Mouse (Mus musculus): ENCODE data around the gene Pald1. TPM values are rescaled to one million over a fixed set of nuclear protein-coding genes. Genes with fewer than 3 reads are reported as not detected.

Gene Pald1
- polyA plus RNA-seq, 1 experiment from 2014 or later: 19.5 TPM

DNA sequence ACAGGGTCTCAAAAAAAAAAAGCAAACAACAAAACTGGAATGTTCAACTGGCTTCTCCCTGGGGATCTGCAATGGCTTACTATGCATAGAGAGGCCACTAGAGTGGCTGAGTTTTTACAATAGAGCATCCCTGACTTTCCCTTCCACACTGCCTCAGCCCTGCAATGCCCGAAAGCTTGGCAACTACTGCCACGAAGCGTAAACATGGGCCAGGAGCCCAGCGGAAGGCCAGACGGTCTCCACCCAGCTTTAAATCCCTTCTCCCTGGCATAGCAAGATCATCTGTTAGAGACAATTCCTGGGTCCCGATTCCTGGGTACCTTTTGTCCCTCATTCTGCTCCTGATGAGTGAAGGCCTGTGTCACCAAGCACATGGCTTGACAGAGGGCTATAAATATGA lies 79.3 kb downstream of the Pald1 start:
- Histone ChIP-seq H3K36me3 (ENCODE audit: control insufficient read depth, insufficient read depth, low read length) (no peaks in the 10 kb centered on the region), H3K4me1 (ENCODE audit: control insufficient read depth in 2 of 2, insufficient read depth in 2 of 2, low read length in 2 of 2) (no peaks in the 10 kb centered on the region), H3K4me3 (ENCODE audit: control insufficient read depth in 1 of 2, insufficient read depth in 1 of 2, low read depth in 1 of 2, low read length in 2 of 2) (no peak overlapping the region), H3K4me2 (ENCODE audit: low read length) (no peak overlapping the region), H3K9ac (ENCODE audit: low read length) (no peak overlapping the region), H3K27me3 (ENCODE audit: control insufficient read depth, insufficient read depth, low read length) (no peaks in the 10 kb centered on the region), H3K27ac (replicated peaks in 1 of 2; ENCODE audit: control insufficient read depth in 1 of 2, insufficient read depth in 1 of 2, low read depth in 2 of 2, low read length in 2 of 2) (no peak overlapping the region), H3K9me3 (ENCODE audit: control insufficient read depth, low read length) (no peaks in the 10 kb centered on the region)
- 85% methylated on average over 6 of the region's 6 CpGs for WGBS
- ATAC-seq (ENCODE audit: insufficient number of reproducible peaks, insufficient read depth, low FRiP score, low read depth): no peak

DNA sequence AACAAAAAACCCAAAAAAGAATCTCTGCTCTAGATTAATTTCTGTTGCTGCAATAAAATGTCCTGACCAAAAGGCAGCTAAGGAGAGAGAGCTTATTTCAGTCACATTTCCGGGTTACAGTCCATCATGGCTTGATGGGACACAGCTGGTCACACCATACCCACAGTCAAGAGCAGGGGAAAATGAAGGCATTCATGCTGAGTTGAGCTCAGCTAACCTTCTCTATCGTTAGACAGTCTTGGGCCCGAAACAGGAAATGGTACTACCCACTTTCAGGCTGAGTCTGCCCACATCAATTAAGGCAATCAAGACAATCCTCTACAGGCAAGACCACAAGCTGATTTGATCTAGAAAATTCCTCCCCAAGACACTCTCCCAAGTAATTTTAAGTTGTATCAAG lies 82.3 kb downstream of the Pald1 start:
- H3K4me3 ChIP-seq (ENCODE audit: control insufficient read depth in 1 of 2, insufficient read depth in 1 of 2, low read depth in 1 of 2, low read length in 2 of 2): no peak overlapping the region
- ATAC-seq (ENCODE audit: insufficient number of reproducible peaks, insufficient read depth, low FRiP score, low read depth): no peak
- H3K36me3 ChIP-seq (ENCODE audit: control insufficient read depth, insufficient read depth, low read length): no peaks in the 10 kb centered on the region
- no peak overlapping the region for H3K27ac ChIP-seq (replicated peaks in 1 of 2; ENCODE audit: control insufficient read depth in 1 of 2, insufficient read depth in 1 of 2, low read depth in 2 of 2, low read length in 2 of 2)
- H3K9ac ChIP-seq (ENCODE audit: low read length): no peak overlapping the region
- no peaks in the 10 kb centered on the region for H3K27me3 ChIP-seq (ENCODE audit: control insufficient read depth, insufficient read depth, low read length)
- H3K4me2 ChIP-seq (ENCODE audit: low read length): no peak overlapping the region
- H3K4me1 ChIP-seq (ENCODE audit: control insufficient read depth in 2 of 2, insufficient read depth in 2 of 2, low read length in 2 of 2): peaks cover 0 to 4% of the 10 kb centered on the region in 2 experiments; a peak in 1 of 4 replicates
- no peaks in the 10 kb centered on the region for H3K9me3 ChIP-seq (ENCODE audit: control insufficient read depth, low read length)
- 59% methylated on average over 3 of the region's 3 CpGs for WGBS

DNA sequence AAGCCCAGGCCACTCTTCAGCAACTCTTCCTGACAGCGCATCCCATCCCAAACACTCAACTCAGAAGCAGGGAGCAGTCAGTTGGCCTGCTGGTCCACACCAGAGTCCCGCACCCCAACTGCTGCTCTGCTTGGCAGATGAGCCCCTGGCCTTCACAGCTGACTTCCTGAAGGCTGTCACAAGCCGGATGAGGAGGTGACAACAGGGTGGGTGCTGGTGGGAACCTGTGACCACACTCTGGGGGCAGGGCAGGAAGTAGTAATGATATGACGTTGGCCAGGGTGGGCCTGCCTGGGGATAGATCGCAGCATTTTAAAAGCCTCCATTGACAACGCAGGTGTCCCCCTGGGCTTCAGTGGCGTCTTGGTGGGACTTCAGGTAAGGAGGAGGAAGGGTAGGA lies 85.9 kb downstream of the Pald1 start, which contains the start of gene Prf1:
Gene Prf1, plus strand, starts transcription at position 357 of the 400 bp plus-strand sequence.
- peaks cover 0 to 4% of the 10 kb centered on the region in 2 experiments; a peak in 1 of 4 replicates for H3K4me1 ChIP-seq (ENCODE audit: control insufficient read depth in 2 of 2, insufficient read depth in 2 of 2, low read length in 2 of 2)
- no peak within 1 kb of the TSS for H3K4me2 ChIP-seq (ENCODE audit: low read length)
- WGBS: 68% methylated on average over 7 of the region's 7 CpGs
- no peak for ATAC-seq (ENCODE audit: insufficient number of reproducible peaks, insufficient read depth, low FRiP score, low read depth)
- no peaks in the 10 kb centered on the region for H3K9me3 ChIP-seq (ENCODE audit: control insufficient read depth, low read length)
- H3K4me3 ChIP-seq (ENCODE audit: control insufficient read depth in 1 of 2, insufficient read depth in 1 of 2, low read depth in 1 of 2, low read length in 2 of 2): no peak within 1 kb of the TSS
- H3K27me3 ChIP-seq (ENCODE audit: control insufficient read depth, insufficient read depth, low read length): no peaks in the 10 kb centered on the region
- no peak within 1 kb of the TSS for H3K27ac ChIP-seq (replicated peaks in 1 of 2; ENCODE audit: control insufficient read depth in 1 of 2, insufficient read depth in 1 of 2, low read depth in 2 of 2, low read length in 2 of 2)
- no peak within 1 kb of the TSS for H3K9ac ChIP-seq (ENCODE audit: low read length)
- no peaks in the 10 kb centered on the region for H3K36me3 ChIP-seq (ENCODE audit: control insufficient read depth, insufficient read depth, low read length)

DNA sequence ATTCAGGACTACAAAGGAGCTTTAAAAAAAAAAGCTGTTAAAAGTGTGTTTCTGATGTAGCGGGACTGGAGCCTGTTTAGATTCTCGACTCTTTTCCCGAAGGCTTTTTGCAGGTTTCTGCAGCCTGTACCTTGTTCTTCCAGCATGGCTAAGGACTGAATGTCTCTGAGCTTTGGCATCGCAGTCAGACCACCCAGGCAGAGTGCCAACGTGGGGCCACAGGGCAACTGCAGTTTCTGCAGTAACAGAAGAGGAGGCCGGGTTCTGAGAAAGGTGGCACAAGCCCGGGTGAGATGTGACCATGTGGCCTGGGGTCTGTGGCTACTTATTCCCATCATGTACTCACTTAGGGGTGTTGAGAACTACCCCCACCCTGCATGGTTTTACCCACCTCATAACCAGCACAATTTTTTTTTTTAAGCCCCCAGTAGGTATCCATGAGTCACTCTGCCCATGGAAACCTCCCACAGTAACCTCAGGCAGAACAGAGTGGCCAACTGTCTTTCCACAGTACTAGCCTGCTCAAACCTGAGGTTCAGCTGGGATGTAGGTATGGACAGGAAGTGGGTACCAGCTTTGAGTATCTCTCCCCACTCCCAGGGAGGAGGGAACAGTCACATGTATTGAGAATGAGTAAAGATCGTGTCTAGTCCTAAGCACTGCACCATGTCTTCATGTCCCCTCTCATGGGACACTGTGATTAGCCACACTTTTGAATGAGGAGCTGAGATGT lies 86.5 kb downstream of the Pald1 start:
- H3K27ac ChIP-seq (replicated peaks in 1 of 2; ENCODE audit: control insufficient read depth in 1 of 2, insufficient read depth in 1 of 2, low read depth in 2 of 2, low read length in 2 of 2): no peak overlapping the region
- no peak overlapping the region for H3K4me3 ChIP-seq (ENCODE audit: control insufficient read depth in 1 of 2, insufficient read depth in 1 of 2, low read depth in 1 of 2, low read length in 2 of 2)
- no peaks in the 10 kb centered on the region for H3K9me3 ChIP-seq (ENCODE audit: control insufficient read depth, low read length)
- H3K9ac ChIP-seq (ENCODE audit: low read length): no peak overlapping the region
- no peaks in the 10 kb centered on the region for H3K27me3 ChIP-seq (ENCODE audit: control insufficient read depth, insufficient read depth, low read length)
- H3K4me2 ChIP-seq (ENCODE audit: low read length): no peak overlapping the region
- H3K36me3 ChIP-seq (ENCODE audit: control insufficient read depth, insufficient read depth, low read length): no peaks in the 10 kb centered on the region
- peaks cover 0 to 4% of the 10 kb centered on the region in 2 experiments; a peak in 1 of 4 replicates for H3K4me1 ChIP-seq (ENCODE audit: control insufficient read depth in 2 of 2, insufficient read depth in 2 of 2, low read length in 2 of 2)
- no peak for ATAC-seq (ENCODE audit: insufficient number of reproducible peaks, insufficient read depth, low FRiP score, low read depth)
- WGBS: 68% methylated on average over 8 of the region's 8 CpGs

DNA sequence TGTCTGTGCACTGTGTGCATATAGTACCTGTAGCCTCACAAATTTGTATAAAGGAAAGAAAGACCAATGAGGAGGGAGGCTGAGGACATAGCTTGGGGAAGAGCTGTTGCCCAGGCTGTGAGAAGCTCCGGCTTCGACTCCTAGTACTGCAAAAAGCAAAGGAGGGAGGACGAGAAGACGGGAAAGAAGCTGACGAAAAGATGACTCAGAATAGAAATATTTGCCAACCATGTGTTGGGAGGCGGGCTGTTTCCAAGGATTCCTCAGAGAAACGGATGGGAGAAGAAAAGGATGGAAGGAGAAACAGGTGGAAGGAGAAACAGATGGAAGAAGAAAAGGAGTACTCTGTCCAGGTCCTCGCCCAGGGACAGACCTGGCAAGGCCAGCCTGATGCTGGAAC lies 89.1 kb downstream of the Pald1 start:
- ATAC-seq (ENCODE audit: insufficient number of reproducible peaks, insufficient read depth, low FRiP score, low read depth): no peak
- no peak overlapping the region for H3K4me2 ChIP-seq (ENCODE audit: low read length)
- H3K4me3 ChIP-seq (ENCODE audit: control insufficient read depth in 1 of 2, insufficient read depth in 1 of 2, low read depth in 1 of 2, low read length in 2 of 2): no peak overlapping the region
- no peak overlapping the region for H3K9ac ChIP-seq (ENCODE audit: low read length)
- H3K36me3 ChIP-seq (ENCODE audit: control insufficient read depth, insufficient read depth, low read length): no peaks in the 10 kb centered on the region
- H3K4me1 ChIP-seq (ENCODE audit: control insufficient read depth in 2 of 2, insufficient read depth in 2 of 2, low read length in 2 of 2): peaks cover 3 to 12% of the 10 kb centered on the region in 2 experiments
- no peaks in the 10 kb centered on the region for H3K27me3 ChIP-seq (ENCODE audit: control insufficient read depth, insufficient read depth, low read length)
- 54% methylated on average over 8 of the region's 8 CpGs for WGBS
- H3K27ac ChIP-seq (replicated peaks in 1 of 2; ENCODE audit: control insufficient read depth in 1 of 2, insufficient read depth in 1 of 2, low read depth in 2 of 2, low read length in 2 of 2): no peak overlapping the region
- H3K9me3 ChIP-seq (ENCODE audit: control insufficient read depth, low read length): no peaks in the 10 kb centered on the region

DNA sequence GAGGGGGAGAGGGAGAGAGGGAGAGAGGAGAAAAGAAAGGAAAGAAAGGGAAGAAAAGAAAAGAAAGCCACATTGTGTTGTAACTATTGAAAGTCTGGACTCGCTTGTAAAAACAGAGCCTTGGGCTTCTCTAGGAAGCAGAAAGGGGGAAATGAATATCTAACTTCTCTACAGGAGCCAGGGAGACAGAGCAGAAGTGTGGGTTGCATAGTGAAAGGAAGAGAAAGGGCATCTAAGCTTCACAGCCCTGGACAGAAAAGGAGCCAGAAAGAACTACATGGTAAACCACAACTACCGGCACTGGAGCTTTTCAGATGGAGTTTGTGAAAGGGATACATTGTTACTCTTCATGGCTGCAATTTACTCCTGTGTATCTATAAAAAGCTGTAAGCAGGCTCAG lies 92.9 kb downstream of the Pald1 start:
- Histone ChIP-seq H3K27ac (replicated peaks in 1 of 2; ENCODE audit: control insufficient read depth in 1 of 2, insufficient read depth in 1 of 2, low read depth in 2 of 2, low read length in 2 of 2) (peak overlapping the region; percentile 85 to 90), H3K4me2 (ENCODE audit: low read length) (peak overlapping the region; percentile 27; the same call in 1 of the 2 replicates), H3K9me3 (ENCODE audit: control insufficient read depth, low read length) (no peaks in the 10 kb centered on the region), H3K4me3 (ENCODE audit: control insufficient read depth in 1 of 2, insufficient read depth in 1 of 2, low read depth in 1 of 2, low read length in 2 of 2) (no peak overlapping the region), H3K9ac (ENCODE audit: low read length) (peak overlapping the region; percentile 35; the same call in 1 of the 2 replicates), H3K4me1 (ENCODE audit: control insufficient read depth in 2 of 2, insufficient read depth in 2 of 2, low read length in 2 of 2) (peaks cover 14% of the 10 kb centered on the region in 2 experiments), H3K36me3 (ENCODE audit: control insufficient read depth, insufficient read depth, low read length) (no peaks in the 10 kb centered on the region), H3K27me3 (ENCODE audit: control insufficient read depth, insufficient read depth, low read length) (no peaks in the 10 kb centered on the region)
- no peak for ATAC-seq (ENCODE audit: insufficient number of reproducible peaks, insufficient read depth, low FRiP score, low read depth)
- WGBS: 49% methylated on average over 2 of the region's 2 CpGs

DNA sequence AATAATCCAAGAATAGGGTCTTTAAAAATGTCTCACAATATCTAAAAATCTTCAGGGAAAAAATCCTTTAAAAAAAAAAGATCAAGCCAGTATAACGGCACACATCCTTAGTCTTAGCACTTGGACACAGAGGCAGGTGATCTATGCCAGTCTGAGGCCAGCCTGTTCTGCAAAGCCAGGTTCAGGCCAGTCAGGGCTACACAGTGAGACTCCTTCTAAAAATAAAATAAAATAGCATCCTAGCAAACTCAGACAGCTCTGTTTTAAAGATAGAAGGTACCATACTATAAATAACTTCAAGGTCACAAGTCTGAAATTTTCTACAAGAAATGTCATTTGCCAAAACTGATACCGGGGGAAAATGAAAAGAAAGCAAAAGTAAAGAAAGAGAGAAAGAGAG lies 93.3 kb downstream of the Pald1 start:
- H3K4me1 ChIP-seq (ENCODE audit: control insufficient read depth in 2 of 2, insufficient read depth in 2 of 2, low read length in 2 of 2): peaks cover 14 to 16% of the 10 kb centered on the region in 2 experiments
- WGBS: 21% methylated on average over 2 of the region's 2 CpGs
- no peaks in the 10 kb centered on the region for H3K9me3 ChIP-seq (ENCODE audit: control insufficient read depth, low read length)
- no peak overlapping the region for H3K4me3 ChIP-seq (ENCODE audit: control insufficient read depth in 1 of 2, insufficient read depth in 1 of 2, low read depth in 1 of 2, low read length in 2 of 2)
- H3K9ac ChIP-seq (ENCODE audit: low read length): peak overlapping the region; percentile 35; the same call in 1 of the 2 replicates
- no peak for ATAC-seq (ENCODE audit: insufficient number of reproducible peaks, insufficient read depth, low FRiP score, low read depth)
- H3K4me2 ChIP-seq (ENCODE audit: low read length): peak overlapping the region; percentile 27; the same call in 1 of the 2 replicates
- H3K36me3 ChIP-seq (ENCODE audit: control insufficient read depth, insufficient read depth, low read length): no peaks in the 10 kb centered on the region
- H3K27me3 ChIP-seq (ENCODE audit: control insufficient read depth, insufficient read depth, low read length): no peaks in the 10 kb centered on the region
- peak overlapping the region; percentile 85 to 90; a peak in 3 of 4 replicates for H3K27ac ChIP-seq (replicated peaks in 1 of 2; ENCODE audit: control insufficient read depth in 1 of 2, insufficient read depth in 1 of 2, low read depth in 2 of 2, low read length in 2 of 2)
